Comparison of ENCODE assay signal across 24 mouse cellular contexts in genomic region chr9:102169706-102170105, GRCm38 (mm10).
"Had no signal": no experiment of that assay in that cellular context is flagged by ENCODE, and none has a peak within 500 bp of the region (broad histone marks: within the 10 kb centered on the region; RNA-seq: fewer than 3 reads in every experiment).

No protein-coding gene starts in this region.

- H3K36me3 ChIP-seq: heart, embryonic 13.5 days; heart, embryonic 15.5 days; hindbrain, embryonic 12.5 days; kidney, embryonic 15.5 days; limb, embryonic 13.5 days; limb, embryonic 15.5 days; liver, embryonic 12.5 days had no signal

- H3K9me3 ChIP-seq: heart, embryonic 13.5 days; heart, embryonic 15.5 days; hindbrain, embryonic 12.5 days; kidney, embryonic 15.5 days; limb, embryonic 13.5 days; limb, embryonic 15.5 days; liver, embryonic 12.5 days had no signal

- H3K27ac ChIP-seq: heart, adult 2 months; heart, embryonic 13.5 days; heart, embryonic 15.5 days; hindbrain, embryonic 12.5 days; kidney, embryonic 15.5 days; kidney, postnatal 0 days; limb, embryonic 13.5 days; limb, embryonic 15.5 days; liver, embryonic 12.5 days; liver, embryonic 14.5 days had no signal

- H3K9ac ChIP-seq: heart, embryonic 13.5 days; heart, embryonic 15.5 days; hindbrain, embryonic 12.5 days; kidney, embryonic 15.5 days; limb, embryonic 13.5 days; limb, embryonic 15.5 days; liver, embryonic 12.5 days; liver, embryonic 14.5 days had no signal

- H3K4me2 ChIP-seq: heart, embryonic 11.5 days; heart, embryonic 13.5 days; heart, embryonic 15.5 days; hindbrain, embryonic 12.5 days; kidney, embryonic 15.5 days; limb, embryonic 13.5 days; limb, embryonic 15.5 days; liver, embryonic 12.5 days had no signal

- DNase-seq: gastrocnemius, postnatal 14 days; gastrocnemius, postnatal 36 days; heart, adult 11 months; heart, postnatal 14 days; heart, postnatal 36 days; kidney, adult 11 months; kidney, adult 2 months; kidney, adult 9 months; kidney, postnatal 14 days; kidney, postnatal 36 days; layer of hippocampus, adult 9-11 months; layer of hippocampus, postnatal 36 days had no signal

- H3K27me3 ChIP-seq: hindbrain, embryonic 12.5 days; limb, embryonic 13.5 days; limb, embryonic 15.5 days; liver, embryonic 12.5 days had no signal

- H3K4me1 ChIP-seq: heart, embryonic 13.5 days; heart, embryonic 15.5 days; hindbrain, embryonic 12.5 days; kidney, embryonic 15.5 days; limb, embryonic 13.5 days; limb, embryonic 15.5 days; liver, embryonic 12.5 days had no signal

- ATAC-seq: intestine, embryonic 16.5 days; liver, embryonic 12.5 days had no signal

- H3K4me3 ChIP-seq: heart, adult 2 months; heart, embryonic 13.5 days; heart, embryonic 15.5 days; hindbrain, embryonic 12.5 days; kidney, embryonic 15.5 days; limb, embryonic 13.5 days; limb, embryonic 15.5 days; liver, embryonic 12.5 days had no signal
